Mouse (Mus musculus): ENCODE results near the gene Zfp667. TPM values are rescaled to one million over a fixed set of nuclear protein-coding genes. Genes with fewer than 3 reads are reported as not detected.
A peak's percentile ranks its signal among the peaks of the same experiment; 100 is the strongest.
"Not testable (repeated sequence)": the region's sequence is repeated elsewhere in the genome, so short reads cannot be mapped to it uniquely, and the experiment has no call there.

Gene Zfp667
- 8.3 and 9.7 TPM in 2 replicates for polyA plus RNA-seq (2015; fragmentation: Nextera tagmentation; extraction: Ambion mirVana)

DNA sequence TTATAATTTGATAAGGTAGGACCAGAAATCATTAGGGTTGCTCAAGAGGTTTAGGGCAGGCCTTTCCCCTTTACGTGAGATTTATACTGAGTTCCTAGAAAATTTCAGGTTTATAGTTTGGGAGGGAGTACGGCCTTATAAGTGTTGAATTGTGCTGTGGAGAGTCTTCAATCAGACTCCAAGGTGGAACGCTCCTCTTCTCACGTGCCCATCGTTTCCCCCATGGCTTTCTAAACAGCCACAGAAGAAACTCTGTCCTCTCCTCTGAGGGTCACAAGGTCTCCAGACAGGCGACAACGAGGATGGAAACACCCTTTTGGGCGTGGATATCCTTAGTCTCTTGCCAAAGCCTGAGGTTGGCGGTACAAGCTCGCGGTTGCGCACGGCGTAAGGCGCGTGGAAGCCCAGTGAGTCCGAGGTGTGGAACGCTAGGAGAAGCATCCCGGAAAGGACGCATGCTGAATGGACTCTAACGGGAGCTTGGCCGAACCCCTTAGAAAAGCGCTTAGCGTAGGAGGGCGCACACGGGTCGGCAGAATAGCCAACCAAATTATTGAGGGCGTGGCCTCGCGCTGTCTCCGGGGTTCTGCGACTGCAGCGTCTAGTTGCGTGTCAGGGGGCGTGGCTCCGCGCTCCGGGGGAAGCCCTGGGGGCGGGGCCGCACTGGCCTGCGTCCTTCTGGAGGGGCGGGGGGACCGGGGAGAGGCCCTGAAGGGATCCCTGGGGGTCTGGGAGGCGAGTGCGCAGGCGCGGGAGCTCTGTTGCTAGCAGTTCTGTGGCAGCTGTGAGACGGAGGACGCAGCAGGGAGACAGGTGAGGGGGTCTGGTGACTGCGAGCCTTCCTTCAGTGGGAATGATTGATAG, at the start of gene Zfp667:
Zfp667 (plus strand) TSS at position 738 of the 864 bp plus-strand sequence.
- no peaks in the 10 kb centered on the region for H3K9me3 ChIP-seq
- peak within 1 kb of the TSS; percentile 58 for H3K27ac ChIP-seq
- ATAC-seq (ENCODE audit: insufficient number of reproducible peaks, insufficient read depth, low FRiP score, low TSS enrichment, low read depth) = peak; percentile 84
- H3K4me2 ChIP-seq = peak within 1 kb of the TSS; percentile 71
- H3K27me3 ChIP-seq = no peaks in the 10 kb centered on the region
- peak within 1 kb of the TSS; percentile 75 for H3K9ac ChIP-seq
- peaks cover 20% of the 10 kb centered on the region for H3K4me1 ChIP-seq
- H3K4me3 ChIP-seq = peak within 1 kb of the TSS; percentile 52
- 3% methylated on average over 50 of the region's 50 CpGs for WGBS
- no peaks in the 10 kb centered on the region for H3K36me3 ChIP-seq

DNA sequence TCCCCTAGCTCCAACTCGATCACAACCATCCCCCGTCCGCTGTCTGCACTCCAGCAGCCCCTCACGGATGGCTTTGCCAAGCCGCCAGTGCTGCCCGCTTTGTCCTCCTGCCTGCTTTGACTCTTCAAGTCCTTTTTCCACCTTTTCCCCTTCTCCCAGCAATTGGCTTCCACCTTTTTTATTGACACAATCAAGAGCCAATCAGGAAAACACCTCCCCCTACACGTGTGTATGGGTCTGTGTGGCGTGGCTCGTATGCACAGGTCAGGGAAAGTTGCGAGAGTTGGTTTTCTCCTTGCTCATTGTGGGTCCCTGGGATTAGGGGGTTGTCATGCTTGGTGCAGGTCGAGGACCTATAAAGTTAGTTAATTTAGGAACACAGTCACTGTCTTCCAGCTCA, 46.6 kb upstream of the Zfp667 start:
- H3K9ac ChIP-seq = no peak overlapping the region
- H3K4me2 ChIP-seq = no peak overlapping the region
- no peaks in the 10 kb centered on the region for H3K36me3 ChIP-seq
- H3K4me1 ChIP-seq = no peaks in the 10 kb centered on the region
- H3K9me3 ChIP-seq = no peaks in the 10 kb centered on the region
- H3K27me3 ChIP-seq = no peaks in the 10 kb centered on the region
- no peak overlapping the region for H3K27ac ChIP-seq
- WGBS = 46% methylated on average over 11 of the region's 11 CpGs
- ATAC-seq (ENCODE audit: insufficient number of reproducible peaks, insufficient read depth, low FRiP score, low TSS enrichment, low read depth) = no peak
- no peak overlapping the region for H3K4me3 ChIP-seq

DNA sequence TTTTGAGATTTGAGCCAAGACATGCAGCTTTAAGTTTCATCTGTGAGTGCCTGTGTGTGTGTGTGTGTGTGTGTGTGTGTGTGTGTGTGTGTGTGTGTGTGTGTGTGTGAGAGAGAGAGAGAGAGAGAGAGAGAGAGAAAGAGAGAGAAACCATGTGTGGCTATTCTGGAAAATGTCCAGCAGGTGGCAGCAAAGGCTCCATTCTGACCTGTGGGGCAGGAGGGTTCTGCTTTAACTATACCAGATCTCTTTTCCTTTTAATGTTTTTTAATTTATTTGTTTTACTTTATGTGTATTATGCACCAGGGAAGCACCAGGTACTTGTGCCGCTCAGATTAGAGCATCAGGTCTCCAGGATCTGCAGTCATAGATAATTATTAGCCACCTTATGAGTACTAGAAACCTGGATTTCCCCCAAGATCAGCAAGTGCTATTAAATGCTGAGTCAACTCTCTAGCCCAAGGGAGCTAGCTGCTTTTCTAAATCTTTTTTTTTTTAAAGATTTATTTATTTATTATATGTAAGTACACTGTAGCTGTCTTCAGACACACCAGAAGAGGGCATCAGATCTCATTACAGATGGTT, 45.4 kb upstream of the Zfp667 start:
- H3K27ac ChIP-seq; H3K27me3 ChIP-seq; H3K9ac ChIP-seq; H3K4me1 ChIP-seq; H3K36me3 ChIP-seq; ATAC-seq (ENCODE audit: insufficient number of reproducible peaks, insufficient read depth, low FRiP score, low TSS enrichment, low read depth); H3K9me3 ChIP-seq; H3K4me3 ChIP-seq; H3K4me2 ChIP-seq: not testable (repeated sequence)
- 23% methylated on average over 1 of the region's 1 CpGs for WGBS

DNA sequence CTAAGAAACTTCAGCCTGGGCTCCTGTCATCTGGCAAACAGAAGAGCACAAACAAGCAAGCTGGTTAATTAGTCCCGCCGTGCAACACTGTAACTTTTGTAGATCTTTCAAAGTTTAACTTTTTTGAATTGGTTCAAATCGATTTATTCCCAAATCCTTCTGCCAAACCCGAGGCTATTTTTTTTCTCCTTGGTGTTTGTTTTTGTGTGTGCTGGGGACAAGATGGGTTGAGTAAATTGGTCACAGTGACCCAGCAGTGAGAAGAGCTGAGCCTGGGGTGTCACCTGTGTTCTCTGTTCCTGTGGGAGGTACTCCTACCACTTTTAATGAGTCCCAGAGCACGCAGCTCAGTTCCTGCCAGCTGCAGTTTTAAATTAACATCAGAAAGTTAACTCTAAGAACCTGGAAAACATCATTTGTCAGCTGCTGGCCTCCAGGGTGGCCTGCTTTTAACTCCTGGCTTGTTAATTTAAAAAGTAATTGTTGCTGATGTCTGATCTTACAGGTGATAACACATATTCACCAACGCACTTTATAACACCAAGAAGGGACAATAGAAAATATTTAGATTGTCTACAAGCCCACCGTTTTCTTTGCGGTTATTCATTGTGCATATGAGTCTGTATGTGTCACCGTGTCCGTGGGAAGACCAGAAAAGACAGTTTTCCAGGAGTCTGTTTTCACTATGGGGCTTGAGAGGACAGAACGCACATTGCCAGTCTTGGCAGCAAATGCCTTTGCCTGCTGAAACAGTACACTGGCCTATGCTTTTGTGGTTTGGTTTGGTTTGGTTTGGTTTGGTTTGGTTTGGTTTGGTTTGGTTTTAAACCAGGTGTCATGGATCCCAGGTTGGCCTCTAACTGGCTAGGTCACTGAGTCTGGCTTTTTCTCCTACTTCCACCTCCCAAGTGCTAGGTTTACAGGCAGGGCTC, 41.8 kb upstream of the Zfp667 start:
- WGBS = 45% methylated on average over 11 of the region's 11 CpGs
- H3K4me3 ChIP-seq = no peak overlapping the region
- H3K4me2 ChIP-seq = no peak overlapping the region
- no peaks in the 10 kb centered on the region for H3K9me3 ChIP-seq
- no peaks in the 10 kb centered on the region for H3K4me1 ChIP-seq
- H3K36me3 ChIP-seq = no peaks in the 10 kb centered on the region
- no peak overlapping the region for H3K27ac ChIP-seq
- no peak for ATAC-seq (ENCODE audit: insufficient number of reproducible peaks, insufficient read depth, low FRiP score, low TSS enrichment, low read depth)
- H3K9ac ChIP-seq = no peak overlapping the region
- no peaks in the 10 kb centered on the region for H3K27me3 ChIP-seq

DNA sequence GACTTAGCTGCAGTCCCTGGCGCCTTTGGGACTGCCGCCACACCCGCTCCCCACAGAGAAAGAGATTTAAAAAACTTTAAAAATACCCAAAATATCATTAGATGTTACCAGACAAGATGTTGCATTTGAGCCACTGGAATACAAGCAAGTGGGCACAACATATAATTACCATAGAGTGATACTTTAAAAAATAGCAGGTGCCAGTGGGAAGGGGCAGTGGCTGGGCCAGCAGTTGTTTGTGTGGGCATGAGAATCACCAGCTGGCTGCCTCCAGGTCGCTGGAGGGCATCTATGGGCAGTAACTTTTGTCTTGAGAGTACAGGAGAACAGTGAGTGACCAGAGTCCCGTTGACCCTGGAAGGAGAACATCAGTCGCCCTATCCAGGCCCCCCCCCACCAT, 34.0 kb upstream of the Zfp667 start, which contains the start of gene Epp13:
Epp13 (plus strand) TSS at position 301 of the 400 bp plus-strand sequence.
- Histone ChIP-seq H3K4me1 (no peaks in the 10 kb centered on the region), H3K4me2 (no peak within 1 kb of the TSS), H3K9me3 (no peaks in the 10 kb centered on the region), H3K27ac (no peak within 1 kb of the TSS), H3K27me3 (no peaks in the 10 kb centered on the region), H3K4me3 (no peak within 1 kb of the TSS), H3K9ac (no peak within 1 kb of the TSS), H3K36me3 (no peaks in the 10 kb centered on the region)
- 81% methylated on average over 6 of the region's 6 CpGs for WGBS
- ATAC-seq (ENCODE audit: insufficient number of reproducible peaks, insufficient read depth, low FRiP score, low TSS enrichment, low read depth) = no peak

DNA sequence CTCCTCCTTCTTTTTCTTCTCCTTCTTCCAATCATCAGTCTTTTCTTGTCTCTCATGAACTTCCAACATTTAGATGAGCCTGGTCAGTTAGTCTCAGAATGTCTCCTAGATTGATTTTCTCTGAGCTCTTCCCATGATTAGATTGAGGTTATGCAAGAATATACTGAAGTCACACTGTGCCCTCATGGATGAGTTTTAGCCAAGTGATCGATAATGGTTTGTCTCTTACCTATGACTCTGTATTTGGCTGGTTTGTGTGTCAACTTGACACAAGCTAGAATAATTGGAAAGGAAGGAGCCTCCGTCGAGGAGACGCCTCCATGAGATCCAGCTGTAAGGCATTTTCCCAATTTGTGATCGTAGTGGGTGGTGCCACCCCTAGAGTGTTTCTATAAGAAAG, 31.9 kb upstream of the Zfp667 start:
- H3K27ac ChIP-seq = no peak overlapping the region
- no peak overlapping the region for H3K4me3 ChIP-seq
- no peaks in the 10 kb centered on the region for H3K4me1 ChIP-seq
- no peaks in the 10 kb centered on the region for H3K27me3 ChIP-seq
- no peak overlapping the region for H3K4me2 ChIP-seq
- H3K36me3 ChIP-seq = no peaks in the 10 kb centered on the region
- no peak overlapping the region for H3K9ac ChIP-seq
- ATAC-seq (ENCODE audit: insufficient number of reproducible peaks, insufficient read depth, low FRiP score, low TSS enrichment, low read depth) = no peak
- no peaks in the 10 kb centered on the region for H3K9me3 ChIP-seq
- 88% methylated on average over 5 of the region's 5 CpGs for WGBS

DNA sequence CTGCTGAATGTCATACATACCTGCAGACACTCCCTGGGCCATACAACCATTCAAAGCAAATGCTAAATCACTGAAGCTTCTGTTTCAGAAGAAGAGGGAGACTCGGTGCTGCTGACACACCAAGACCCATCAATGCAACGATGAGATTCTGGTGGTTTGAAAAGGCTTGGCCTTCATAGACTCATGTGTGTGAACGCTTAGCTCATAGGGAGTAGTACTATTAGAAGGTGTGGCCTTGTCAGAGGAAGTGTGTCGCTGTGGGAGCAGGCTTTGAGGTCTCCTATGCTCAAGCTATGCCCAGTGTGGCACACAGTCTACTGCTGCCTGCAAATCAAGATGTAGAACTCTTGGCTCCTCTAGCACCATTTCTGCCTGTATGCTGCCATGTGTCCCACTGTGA, 29.0 kb upstream of the Zfp667 start:
- Histone ChIP-seq H3K9me3 (no peaks in the 10 kb centered on the region), H3K27ac (no peak overlapping the region), H3K36me3 (no peaks in the 10 kb centered on the region), H3K9ac (no peak overlapping the region), H3K4me1 (no peaks in the 10 kb centered on the region), H3K27me3 (no peaks in the 10 kb centered on the region), H3K4me2 (no peak overlapping the region), H3K4me3 (no peak overlapping the region)
- 79% methylated on average over 4 of the region's 4 CpGs for WGBS
- no peak for ATAC-seq (ENCODE audit: insufficient number of reproducible peaks, insufficient read depth, low FRiP score, low TSS enrichment, low read depth)

DNA sequence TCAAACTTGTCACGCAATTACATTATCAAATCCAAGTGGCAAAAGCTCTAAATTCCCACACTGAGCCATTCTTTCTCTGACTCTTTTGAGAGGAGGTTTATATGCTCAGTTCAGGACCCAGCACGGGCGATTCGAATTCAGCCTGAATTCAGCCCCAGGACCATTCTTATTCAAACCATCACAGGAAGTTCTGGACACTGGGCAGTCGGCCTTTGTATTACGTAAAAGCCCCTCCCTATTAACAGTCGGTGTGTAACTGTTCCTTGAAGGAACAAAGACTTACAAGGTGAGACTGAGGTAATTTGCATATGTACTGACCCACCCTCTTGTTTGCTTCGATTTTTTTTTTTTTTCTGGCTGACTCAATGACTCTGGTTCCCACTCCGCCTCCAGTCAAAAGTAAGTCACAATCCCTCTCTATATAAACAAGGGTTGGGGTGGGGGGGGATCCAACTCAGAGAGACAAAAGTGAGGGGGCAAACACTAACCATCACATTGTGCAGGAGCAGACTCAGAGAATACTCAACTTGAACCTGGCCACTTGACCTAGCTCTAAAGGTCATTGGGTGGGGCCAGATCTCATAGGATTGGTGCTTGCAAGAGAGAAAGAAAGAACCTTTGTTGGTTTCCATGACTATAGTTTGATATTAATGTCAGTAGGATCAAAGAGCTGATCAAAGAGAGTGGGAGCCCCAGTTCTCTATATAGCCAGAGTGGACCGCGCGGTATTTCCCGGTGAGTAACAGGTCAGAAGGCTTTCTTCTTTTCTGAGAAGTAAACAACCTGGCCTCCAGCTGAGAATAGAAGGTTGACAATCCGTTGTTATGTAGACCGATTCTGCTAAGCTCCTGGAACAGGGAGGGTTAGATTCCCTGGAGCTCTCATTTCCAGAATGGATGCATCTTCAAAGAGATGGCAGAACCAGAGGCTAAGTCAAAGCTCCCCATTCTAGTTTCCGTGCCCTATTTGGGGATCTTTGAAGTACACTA, 27.9 kb upstream of the Zfp667 start:
- Histone ChIP-seq H3K36me3 (no peaks in the 10 kb centered on the region), H3K4me1 (no peaks in the 10 kb centered on the region), H3K4me2 (no peak overlapping the region), H3K4me3 (no peak overlapping the region), H3K27me3 (no peaks in the 10 kb centered on the region), H3K9me3 (0 out of 2 replicates have a peak, but pooled peaks cover 3% of the 10 kb centered on the region), H3K9ac (no peak overlapping the region), H3K27ac (no peak overlapping the region)
- WGBS = 32% methylated on average over 16 of the region's 16 CpGs
- no peak for ATAC-seq (ENCODE audit: insufficient number of reproducible peaks, insufficient read depth, low FRiP score, low TSS enrichment, low read depth)

DNA sequence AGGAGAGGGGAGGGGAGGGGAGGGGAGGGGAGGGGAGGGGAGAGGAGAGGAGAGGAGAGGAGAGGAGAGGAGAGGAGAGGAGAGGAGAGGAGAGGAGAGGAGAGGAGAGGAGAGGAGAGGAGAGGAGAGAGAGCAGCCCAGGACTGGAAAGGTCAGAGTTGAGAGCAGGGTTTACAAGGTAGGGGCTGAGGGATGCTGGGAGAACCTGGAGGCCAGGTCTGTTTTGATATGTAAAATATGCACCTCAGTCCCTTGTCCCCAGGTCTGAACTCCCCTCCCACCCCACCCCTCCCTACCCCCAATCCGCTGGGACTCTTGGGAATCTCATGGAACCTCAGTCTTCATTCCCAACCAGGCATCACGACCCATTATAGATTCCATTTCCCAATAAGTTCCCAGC, 26.4 kb upstream of the Zfp667 start:
- not testable (repeated sequence) for ATAC-seq (ENCODE audit: insufficient number of reproducible peaks, insufficient read depth, low FRiP score, low TSS enrichment, low read depth); H3K9me3 ChIP-seq; H3K27ac ChIP-seq; H3K4me2 ChIP-seq; H3K36me3 ChIP-seq; H3K9ac ChIP-seq; H3K4me1 ChIP-seq; H3K4me3 ChIP-seq; H3K27me3 ChIP-seq
- 44% methylated on average over 2 of the region's 2 CpGs for WGBS

DNA sequence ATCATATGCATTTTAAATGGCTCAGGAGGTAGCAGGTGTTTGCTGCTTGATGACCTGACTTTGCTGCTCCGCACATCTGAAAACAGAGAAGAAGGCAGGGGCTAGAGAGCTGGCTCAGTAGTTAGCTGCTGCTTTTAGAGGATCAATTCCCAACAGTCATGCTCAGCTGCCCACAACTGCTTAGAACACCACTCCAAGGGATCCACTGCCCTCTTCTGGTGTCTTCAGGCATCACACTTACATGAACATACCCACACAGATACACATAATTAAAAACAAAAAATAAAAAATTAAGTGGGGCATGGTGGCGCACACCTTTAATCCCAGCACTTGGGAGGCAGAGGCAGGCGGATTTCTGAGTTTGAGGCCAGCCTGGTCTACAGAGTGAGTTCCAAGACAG, 24.3 kb upstream of the Zfp667 start:
- Histone ChIP-seq H3K4me1 (no peaks in the 10 kb centered on the region), H3K27me3 (no peaks in the 10 kb centered on the region), H3K9me3 (0 out of 2 replicates have a peak, but pooled peaks cover 3% of the 10 kb centered on the region), H3K4me3 (no peak overlapping the region), H3K9ac (no peak overlapping the region), H3K27ac (no peak overlapping the region), H3K36me3 (no peaks in the 10 kb centered on the region), H3K4me2 (no peak overlapping the region)
- 84% methylated on average over 3 of the region's 3 CpGs for WGBS
- no peak for ATAC-seq (ENCODE audit: insufficient number of reproducible peaks, insufficient read depth, low FRiP score, low TSS enrichment, low read depth)

All from embryonic facial prominence, embryonic 13.5 days (tissue).